Mouse (Mus musculus): ENCODE data around the gene Ccnb2. TPM values are rescaled to one million over a fixed set of nuclear protein-coding genes. Genes with fewer than 3 reads are reported as not detected.

Gene Ccnb2
- total RNA-seq, 4 experiments from 2014 or later, result 0.34 TPM; not detected in 3

DNA sequence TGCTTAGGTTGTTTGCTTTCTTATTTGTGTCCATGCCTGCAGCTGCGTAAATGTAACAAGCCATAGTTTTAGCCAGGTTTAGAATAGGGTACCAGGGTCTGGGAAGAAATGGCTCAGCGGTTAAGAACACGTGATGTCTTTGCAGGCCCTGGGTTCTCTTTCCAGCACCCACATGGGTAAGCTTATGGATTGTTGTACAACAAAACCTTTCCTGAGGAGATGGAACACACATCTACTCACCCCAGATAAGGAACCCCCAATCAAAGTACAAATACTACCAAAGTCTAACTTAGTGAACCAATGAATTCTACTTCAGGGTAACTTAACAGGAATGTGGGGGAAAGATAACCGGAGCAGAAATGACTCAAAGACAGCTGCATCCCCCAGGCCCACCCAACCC lies 36.9 kb downstream of the Ccnb2 start:
- DNase-seq (ENCODE audit: low spot score in 2 of 2), result no peak

DNA sequence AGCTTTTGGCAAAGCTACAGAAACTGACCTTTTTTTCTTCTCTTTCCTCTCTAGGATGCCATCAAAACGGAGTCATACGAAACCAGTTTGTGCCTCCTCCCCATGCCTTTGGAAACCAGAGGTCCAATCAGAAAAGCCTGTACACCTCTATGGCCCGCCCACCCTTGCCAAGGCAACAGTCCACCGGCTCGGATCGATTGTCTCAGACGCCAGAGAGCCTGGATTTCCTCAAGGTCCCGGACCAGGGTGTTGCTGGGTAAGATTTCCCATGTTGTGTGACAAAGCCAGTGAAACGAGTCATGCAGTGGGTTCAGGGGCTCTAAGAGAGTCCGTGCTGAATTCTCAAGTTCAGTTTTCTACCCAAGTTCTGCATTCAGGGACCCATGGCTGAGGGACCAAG lies 37.6 kb downstream of the Ccnb2 start:
- DNase-seq (ENCODE audit: low spot score in 2 of 2), result no peak

DNA sequence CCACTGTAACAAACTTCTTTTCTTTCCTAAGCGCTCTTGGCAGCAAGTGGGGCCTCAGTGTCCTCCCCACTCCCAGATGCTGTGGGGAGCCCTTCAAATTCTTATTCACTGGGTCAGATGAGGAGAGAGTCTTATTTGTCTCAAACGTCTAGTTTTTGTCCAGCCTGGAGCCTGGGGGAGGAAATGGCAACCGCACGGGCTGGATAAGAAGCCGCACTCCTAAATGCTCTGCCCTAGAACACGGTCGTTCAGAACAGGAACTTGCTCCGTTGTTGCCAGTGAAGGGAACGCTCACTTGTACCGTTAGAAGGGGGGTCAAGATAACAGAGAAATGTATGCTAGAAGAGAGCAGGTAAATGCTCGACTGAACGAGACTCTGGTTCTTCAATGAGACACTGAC lies 39.3 kb downstream of the Ccnb2 start:
- DNase-seq (ENCODE audit: low spot score in 2 of 2), result peak in 1 of 2 experiments; percentile 8

DNA sequence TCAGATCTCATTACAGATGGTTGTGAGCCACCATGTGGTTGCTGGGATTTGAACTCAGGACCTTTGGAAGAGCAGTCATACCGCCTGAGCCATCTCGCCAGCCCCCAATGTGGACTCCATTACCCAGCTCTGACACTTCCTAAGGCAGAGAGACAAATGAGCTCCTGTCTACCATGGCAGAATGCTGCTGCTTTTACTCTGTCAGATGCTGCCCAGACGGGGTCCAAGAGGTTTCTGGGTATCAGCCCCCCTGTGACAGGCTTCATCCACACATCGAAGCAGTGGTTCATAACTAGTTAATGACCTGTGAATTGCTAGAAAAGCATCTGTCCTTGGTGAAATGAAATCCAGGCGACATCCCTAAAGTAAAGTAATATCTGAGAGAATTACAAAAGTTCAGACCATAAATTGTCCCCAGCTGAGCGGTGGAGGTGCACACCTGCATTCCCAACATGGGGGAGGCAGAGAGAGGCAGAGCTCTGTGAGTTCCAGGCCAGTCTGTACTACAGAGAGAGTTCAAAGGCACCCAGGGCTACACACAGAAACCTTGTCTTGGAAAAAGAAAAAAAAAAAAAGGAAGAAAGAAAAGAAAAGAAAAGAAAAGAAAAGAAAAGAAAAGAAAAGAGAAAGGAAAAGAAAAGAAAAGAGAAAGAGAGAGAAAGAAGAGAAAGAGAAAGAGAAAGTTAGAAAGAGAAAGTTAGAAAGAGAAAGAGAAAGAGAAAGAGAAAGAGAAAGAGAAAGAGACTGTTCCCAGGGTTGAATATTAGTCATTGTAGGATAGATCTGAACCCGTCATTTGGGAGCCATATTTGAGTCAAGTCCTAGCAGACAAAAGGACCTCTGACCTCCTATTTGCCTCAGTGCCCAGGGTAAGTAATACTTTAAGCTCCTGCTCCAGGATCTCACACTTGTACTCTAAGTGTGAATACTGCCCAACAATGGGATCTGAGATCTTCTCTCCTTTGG lies 41.6 kb downstream of the Ccnb2 start:
- DNase-seq (ENCODE audit: low spot score in 2 of 2), result no peak

DNA sequence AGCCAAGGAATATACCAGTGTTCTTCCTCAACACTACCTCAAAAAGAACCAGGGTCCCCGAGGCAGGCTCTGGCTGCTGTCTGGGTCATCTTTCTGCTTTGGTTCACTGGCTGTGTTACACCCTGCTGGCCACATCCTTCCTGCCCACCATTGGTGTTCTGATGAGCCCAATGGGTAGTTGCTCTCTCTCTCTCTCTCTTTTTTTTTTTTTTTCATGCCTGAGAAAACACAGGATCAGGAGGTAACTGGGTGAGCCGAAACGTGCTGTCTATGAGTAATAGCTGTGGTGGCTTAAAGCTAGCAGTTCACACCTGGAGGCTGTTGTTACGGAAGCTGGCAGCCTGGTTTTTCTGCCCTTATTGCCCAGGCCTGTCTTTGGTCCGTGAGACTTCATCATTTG lies 49.7 kb downstream of the Ccnb2 start:
- no peak for DNase-seq (ENCODE audit: low spot score in 2 of 2)

DNA sequence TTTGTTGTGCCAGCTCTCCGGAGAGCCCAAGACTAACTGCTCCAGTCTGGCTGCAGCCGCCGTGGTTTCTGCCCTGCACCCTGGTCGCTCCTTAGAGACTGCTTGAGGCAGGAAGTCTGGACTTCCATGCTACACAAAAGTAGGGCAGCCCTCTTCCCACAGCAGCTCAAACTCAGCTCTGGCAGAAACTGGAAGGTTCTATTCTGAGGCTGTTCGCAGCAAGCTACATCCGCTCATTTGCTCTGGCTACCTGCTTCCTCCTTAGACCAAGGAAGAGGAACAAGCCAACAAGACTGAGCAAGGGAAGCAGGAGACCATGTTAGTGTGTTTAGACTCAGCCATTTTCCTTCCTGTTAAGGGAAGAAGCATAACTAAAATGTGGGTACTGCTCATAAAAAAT lies 54.4 kb downstream of the Ccnb2 start:
- DNase-seq (ENCODE audit: low spot score in 2 of 2), result no peak

DNA sequence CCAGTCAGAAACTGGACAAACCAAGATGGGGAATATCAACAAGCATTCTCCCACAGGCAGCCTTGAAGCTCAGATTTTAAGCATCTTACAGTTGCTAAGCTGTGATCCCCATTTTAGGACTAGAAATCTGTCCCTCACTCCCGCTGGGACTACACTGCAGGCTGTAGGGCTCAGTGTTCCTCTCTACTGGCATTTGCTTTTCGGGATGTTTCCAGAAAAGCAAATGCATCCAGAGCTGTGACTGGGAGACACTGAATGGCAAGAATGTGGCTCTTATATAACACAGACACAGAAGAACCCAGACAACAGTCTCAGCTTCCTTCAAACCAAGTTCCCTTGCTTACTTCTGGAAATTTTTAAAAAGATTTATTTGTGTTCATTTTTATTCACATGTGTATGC lies 55.4 kb downstream of the Ccnb2 start:
- DNase-seq (ENCODE audit: low spot score in 2 of 2), result no peak

DNA sequence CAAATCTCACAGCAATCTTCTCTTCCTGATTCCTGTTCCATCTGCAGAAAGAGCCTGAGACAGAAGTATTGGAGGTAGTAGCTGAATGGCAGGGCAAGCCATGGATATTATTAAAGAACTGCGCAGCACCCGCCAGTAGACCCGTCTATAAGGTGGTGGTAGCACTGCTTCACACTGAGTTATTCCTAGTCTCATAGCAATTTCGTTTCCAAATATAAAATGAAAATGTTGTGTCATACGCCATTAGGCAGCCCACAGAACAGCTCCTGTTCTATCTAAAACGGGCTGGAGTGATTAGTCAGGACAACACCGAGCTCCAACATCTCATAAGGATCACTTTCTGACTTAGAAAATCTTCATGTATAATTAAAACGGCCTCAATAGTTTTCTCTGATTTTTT lies 56.6 kb downstream of the Ccnb2 start:
- no peak for DNase-seq (ENCODE audit: low spot score in 2 of 2)

DNA sequence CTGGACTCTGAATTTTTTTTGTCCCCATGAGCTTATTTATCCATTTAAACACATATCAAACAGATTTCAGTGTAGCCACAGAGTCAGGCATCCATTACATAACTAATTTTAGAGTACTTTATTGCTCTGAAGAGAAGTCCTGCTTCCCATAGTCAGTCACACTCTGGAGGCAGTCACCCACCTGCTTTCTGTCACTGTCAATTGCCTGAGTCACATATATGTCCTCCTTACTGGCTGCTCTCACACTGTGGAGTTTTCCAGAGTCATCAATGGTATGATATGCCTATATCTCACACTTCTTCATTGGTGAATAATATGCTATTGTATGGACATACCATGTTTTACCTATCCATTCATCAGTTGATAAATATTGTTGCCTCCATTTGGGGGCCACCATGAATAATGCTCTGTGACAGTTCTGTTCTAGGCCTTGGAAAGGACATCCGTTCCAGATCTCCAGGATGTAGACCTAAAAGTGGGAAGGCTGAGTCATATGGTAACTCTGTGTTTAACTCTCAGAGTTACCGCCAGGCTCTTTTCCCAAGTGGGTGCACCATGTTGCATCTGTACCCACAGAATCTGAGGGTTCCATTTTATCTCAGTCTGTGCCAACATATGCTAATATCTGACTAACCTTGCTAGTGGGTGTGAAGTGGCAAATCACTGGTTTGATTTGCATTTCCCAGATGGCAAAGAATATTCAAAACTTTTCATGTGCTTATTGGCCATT lies 61.8 kb downstream of the Ccnb2 start:
- no peak for DNase-seq (ENCODE audit: low spot score in 2 of 2)

Small RNA genes within 50 kb of the gene (microRNA-seq; reads per million reads assigned to microRNA genes)
- gene Mir5626, result not detected

Other genes starting within 250 kb of the Ccnb2 start
- gene Myo1e, start 214.2 kb downstream of the Ccnb2 start, total RNA-seq (2022), result 1 to 10 TPM; 4.7 to 8.3 (median 5.3) TPM
- gene Rnf111, start 82.2 kb upstream of the Ccnb2 start, total RNA-seq (2022), result 10 to 100 TPM in 3 of 4 experiments, 1 to 10 TPM in 1; 9.9 to 13.2 (median 11.0) TPM
- 10 to 100 TPM; 11.6 to 16.1 (median 14.6) TPM for gene Sltm, start 121.2 kb upstream of the Ccnb2 start, total RNA-seq (2022)
- under 1 TPM in 3 of 4 experiments, not detected in 1; 0.15 to 0.19 (median 0.18) TPM for gene Gm10642, start 234.7 kb upstream of the Ccnb2 start, total RNA-seq (2022)
- 10 to 100 TPM; 13.2 to 17.6 (median 13.6) TPM for gene Mindy2, start 235.6 kb upstream of the Ccnb2 start, total RNA-seq (2022)